Mouse (Mus musculus): ENCODE measurements at regions not wholly inside any gene's neighbourhood (a gene's known extent, or its start where the extent isn't known, plus 50 kb on each side); places are given as distances from the start of the nearest gene placed in this dataset.

GRCm38 (mm10) chr13:10710909-10711308, 350.3 kb upstream of the Chrm3 start:
- TF ChIP-seq POLR2A (IDR thresholded peaks at IDR 0.05; ENCODE audit: low read depth, low read length): no peak
- TF ChIP-seq CTCF (conservative IDR thresholded peaks at IDR 0.05; ENCODE audit: insufficient read depth, insufficient read length, low read depth, low read length): no peak

All from kidney, adult 2 months (tissue).